In the genomic region with DNA sequence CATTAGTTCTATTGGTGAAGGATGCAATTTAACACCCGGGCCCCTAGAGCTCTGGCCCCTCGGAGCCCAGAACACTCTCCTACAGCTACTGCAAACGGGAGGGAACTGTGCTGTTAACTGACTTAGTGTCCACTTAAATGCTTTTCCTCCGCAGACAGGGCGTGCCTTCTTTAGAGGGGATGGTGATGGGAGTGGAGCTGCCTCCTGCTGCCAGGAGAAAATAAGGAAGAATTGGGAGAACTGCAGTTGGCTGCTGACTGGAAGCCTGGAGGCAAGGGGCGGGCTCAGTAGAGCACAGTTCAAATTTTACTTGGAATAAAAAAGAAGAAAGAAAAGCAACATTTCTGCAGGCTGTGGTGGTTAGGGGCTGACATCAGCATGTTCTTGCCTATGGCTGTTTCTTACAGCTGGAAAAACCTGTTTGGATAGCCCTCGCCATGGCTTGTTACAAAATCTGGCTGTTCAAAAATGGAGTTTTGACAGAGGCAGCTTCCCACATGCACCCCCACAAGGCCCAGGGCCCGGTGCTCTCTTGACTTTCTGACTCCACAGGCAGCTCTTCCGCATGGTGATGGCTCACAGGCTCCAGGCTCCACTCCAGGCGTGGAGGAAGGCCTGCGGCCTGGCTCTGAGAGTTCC, we compare ENCODE assay signal across 13 mouse cellular contexts. TPM values are rescaled to one million over a fixed set of nuclear protein-coding genes. Genes with fewer than 3 reads are reported as not detected.
DNase-seq lines count a peak whose midpoint lies in the region; ATAC-seq and TF ChIP-seq lines count a peak whose summit lies in the region.
"Had no signal": no experiment of that assay in that cellular context is flagged by ENCODE, and none has a peak within 500 bp of the region (broad histone marks: within the 10 kb centered on the region; RNA-seq: fewer than 3 reads in every experiment).

No protein-coding gene starts in this region.

- ATAC-seq in neural tube, embryonic 13.5 days (ENCODE audit: low read depth) = no peak
- ATAC-seq in neural tube, embryonic 15.5 days (ENCODE audit: low FRiP score) = no peak
- peak; percentile 70 for ATAC-seq in embryonic facial prominence, embryonic 14.5 days (ENCODE audit: low read depth)
- no peak for ATAC-seq in heart, postnatal 0 days (ENCODE audit: insufficient read depth, low read depth)
- no peak for ATAC-seq in monocyte, adult 5-6 weeks (replicated peaks; ENCODE audit: insufficient number of reproducible peaks, low FRiP score, low TSS enrichment, poor library complexity, severe bottlenecking)
- ATAC-seq: midbrain, embryonic 15.5 days had no signal

- no peak overlapping the region; the same call in 1 of the 2 replicates for H3K9ac ChIP-seq in neural tube, embryonic 13.5 days
- H3K9ac ChIP-seq in neural tube, embryonic 15.5 days (replicated peaks) = no peak overlapping the region
- H3K9ac ChIP-seq in embryonic facial prominence, embryonic 14.5 days (ENCODE audit: low read depth, low read length) = peak overlapping the region; percentile 42; the same call in 1 of the 2 replicates
- no peak overlapping the region for H3K9ac ChIP-seq in heart, postnatal 0 days (replicated peaks; ENCODE audit: low read depth, low read length)
- H3K9ac ChIP-seq: forebrain, embryonic 12.5 days; midbrain, embryonic 15.5 days had no signal

- H3K4me2 ChIP-seq in neural tube, embryonic 13.5 days = no peak overlapping the region
- no peak overlapping the region for H3K4me2 ChIP-seq in neural tube, embryonic 15.5 days
- H3K4me2 ChIP-seq in embryonic facial prominence, embryonic 14.5 days (ENCODE audit: low read depth, low read length) = no peak overlapping the region
- H3K4me2 ChIP-seq in heart, postnatal 0 days (ENCODE audit: low read depth, low read length) = no peak overlapping the region
- H3K4me2 ChIP-seq: forebrain, embryonic 12.5 days; midbrain, embryonic 15.5 days had no signal

- peaks cover 11% of the 10 kb centered on the region; the same call in 1 of the 2 replicates for H3K36me3 ChIP-seq in neural tube, embryonic 13.5 days
- H3K36me3 ChIP-seq in neural tube, embryonic 15.5 days = no peaks in the 10 kb centered on the region; the same call in 1 of the 2 replicates
- H3K36me3 ChIP-seq in embryonic facial prominence, embryonic 14.5 days (ENCODE audit: control insufficient read depth, insufficient read depth, low read length) = peaks cover 11% of the 10 kb centered on the region; the same call in 1 of the 2 replicates
- peaks cover 58% of the 10 kb centered on the region for H3K36me3 ChIP-seq in heart, postnatal 0 days (replicated peaks; ENCODE audit: control insufficient read depth, insufficient read depth, low read length)
- H3K36me3 ChIP-seq: midbrain, embryonic 15.5 days had no signal

- 79% methylated on average over 11 of the region's 11 CpGs for WGBS in neural tube, embryonic 13.5 days
- 86% methylated on average over 11 of the region's 11 CpGs for WGBS in neural tube, embryonic 15.5 days
- WGBS in embryonic facial prominence, embryonic 14.5 days = 52% methylated on average over 11 of the region's 11 CpGs
- WGBS in heart, postnatal 0 days = 71% methylated on average over 11 of the region's 11 CpGs

- TF ChIP-seq EP300 in heart, postnatal 0 days (IDR thresholded peaks at IDR 0.05; ENCODE audit: low read depth) = no peak

- TF ChIP-seq CTCF in heart, postnatal 0 days (IDR thresholded peaks at IDR 0.05; ENCODE audit: low read depth) = no peak
- no peak for TF ChIP-seq CTCF in layer of hippocampus, adult 2 months (conservative IDR thresholded peaks at IDR 0.05)

- DNase-seq in embryonic facial prominence, embryonic 14.5 days (ENCODE audit: low spot score) = peak; percentile 84
- DNase-seq in heart, postnatal 0 days (ENCODE audit: low spot score) = no peak
- peak; percentile 53 to 87 for DNase-seq in lung, postnatal 4 days
- DNase-seq in T-cell, adult 2 months (ENCODE audit: low spot score) = no peak
- no peak for DNase-seq in layer of hippocampus, adult 2 months (ENCODE audit: low spot score in 2 of 2)
- DNase-seq: cerebellum, postnatal 10 days; gastrocnemius, postnatal 25 days; thymus, postnatal 4 days had no signal

- no peaks in the 10 kb centered on the region for H3K9me3 ChIP-seq in neural tube, embryonic 13.5 days
- H3K9me3 ChIP-seq in neural tube, embryonic 15.5 days (replicated peaks) = no peaks in the 10 kb centered on the region
- H3K9me3 ChIP-seq in embryonic facial prominence, embryonic 14.5 days (ENCODE audit: control insufficient read depth, low read length) = no peaks in the 10 kb centered on the region
- H3K9me3 ChIP-seq in heart, postnatal 0 days (replicated peaks; ENCODE audit: control insufficient read depth, low read length) = no peaks in the 10 kb centered on the region
- H3K9me3 ChIP-seq: forebrain, embryonic 12.5 days; midbrain, embryonic 15.5 days had no signal

- no peaks in the 10 kb centered on the region for H3K27me3 ChIP-seq in neural tube, embryonic 13.5 days
- no peaks in the 10 kb centered on the region for H3K27me3 ChIP-seq in neural tube, embryonic 15.5 days (replicated peaks)
- no peaks in the 10 kb centered on the region for H3K27me3 ChIP-seq in embryonic facial prominence, embryonic 14.5 days (replicated peaks; ENCODE audit: control insufficient read depth, insufficient read depth, low read length)
- no peaks in the 10 kb centered on the region for H3K27me3 ChIP-seq in heart, postnatal 0 days (ENCODE audit: control insufficient read depth, insufficient read depth, low read length)
- H3K27me3 ChIP-seq: forebrain, embryonic 12.5 days; midbrain, embryonic 15.5 days had no signal

- 0 out of 2 replicates have a peak overlapping the region, but pooled peaks have one; percentile 33 for H3K27ac ChIP-seq in neural tube, embryonic 13.5 days (replicated peaks)
- H3K27ac ChIP-seq in neural tube, embryonic 15.5 days (replicated peaks) = no peak overlapping the region
- H3K27ac ChIP-seq in embryonic facial prominence, embryonic 14.5 days (replicated peaks; ENCODE audit: low read depth, low read length) = peak overlapping the region; percentile 71
- peak overlapping the region; percentile 44; the same call in 1 of the 2 replicates for H3K27ac ChIP-seq in heart, postnatal 0 days (ENCODE audit: low read depth)
- no peak overlapping the region for H3K27ac ChIP-seq in layer of hippocampus, adult 2 months
- H3K27ac ChIP-seq: forebrain, embryonic 12.5 days; midbrain, embryonic 15.5 days had no signal

- H3K4me3 ChIP-seq in neural tube, embryonic 13.5 days = no peak overlapping the region
- no peak overlapping the region for H3K4me3 ChIP-seq in neural tube, embryonic 15.5 days (replicated peaks)
- H3K4me3 ChIP-seq in embryonic facial prominence, embryonic 14.5 days (ENCODE audit: low read depth, low read length) = no peak overlapping the region
- H3K4me3 ChIP-seq in heart, postnatal 0 days (ENCODE audit: low read depth, low read length) = no peak overlapping the region
- H3K4me3 ChIP-seq in layer of hippocampus, adult 2 months = no peak overlapping the region
- H3K4me3 ChIP-seq: forebrain, embryonic 12.5 days; midbrain, embryonic 15.5 days had no signal

- peaks cover 35% of the 10 kb centered on the region for H3K4me1 ChIP-seq in neural tube, embryonic 13.5 days (replicated peaks)
- peaks cover 18% of the 10 kb centered on the region for H3K4me1 ChIP-seq in neural tube, embryonic 15.5 days
- H3K4me1 ChIP-seq in embryonic facial prominence, embryonic 14.5 days (ENCODE audit: control insufficient read depth, insufficient read depth, low read length) = peaks cover 18% of the 10 kb centered on the region
- H3K4me1 ChIP-seq in heart, postnatal 0 days (ENCODE audit: control insufficient read depth, insufficient read depth) = peaks cover 38% of the 10 kb centered on the region

RNA-seq across cellular contexts. Expression of gene Ezr, which starts 31.2 kb away (rescaled TPM):
- 58.5 and 68.3 TPM in 2 replicates for polyA plus RNA-seq in neural tube, embryonic 13.5 days (2015; fragmentation: Nextera tagmentation; extraction: Ambion mirVana)
- 48.0 and 90.3 TPM in 2 replicates for polyA plus RNA-seq in neural tube, embryonic 15.5 days (2015; fragmentation: Nextera tagmentation; extraction: Ambion mirVana)
- polyA plus RNA-seq in embryonic facial prominence, embryonic 14.5 days (2014; fragmentation: Nextera tagmentation; extraction: Ambion mirVana) = 57.8 and 59.1 TPM in 2 replicates
- total RNA-seq in heart, postnatal 0 days (2014; rRNA removed; ENCODE audit: low replicate concordance) = 91.3 and 103 TPM in 2 replicates
- polyA plus RNA-seq in heart, postnatal 0 days (2015; fragmentation: Nextera tagmentation; extraction: Ambion mirVana) = 126 and 141 TPM in 2 replicates
- 389 to 480 TPM (median 421 TPM) in 3 replicates for total RNA-seq in monocyte, adult 5-6 weeks (2017)
- total RNA-seq in layer of hippocampus, adult 2 months (2021) = 10 to 100 TPM; 48.0 to 51.1 TPM

Comparison
In these comparisons a context has a peak if more than half of its experiments do, and no peak if none do; other contexts are left out.
1. H3K27ac ChIP-seq: peak in neural tube, embryonic 13.5 days (single experiment), embryonic facial prominence, embryonic 14.5 days (single experiment) and heart, postnatal 0 days (single experiment); none in neural tube, embryonic 15.5 days (single experiment) and layer of hippocampus, adult 2 months (single experiment).
2. DNase-seq: peak in embryonic facial prominence, embryonic 14.5 days (single experiment) and lung, postnatal 4 days (2 of 2); none in heart, postnatal 0 days (single experiment), T-cell, adult 2 months (single experiment) and layer of hippocampus, adult 2 months (0 of 2).